Mouse (Mus musculus): Measurements from ENCODE around the gene Serpinb1a.
"Not testable (repeated sequence)": the region's sequence is repeated elsewhere in the genome, so short reads cannot be mapped to it uniquely, and the experiment has no call there.

The Serpinb1a gene

GRCm38 (mm10) chr13:32850668-32851404, at the start of gene Serpinb1a:
TSS of gene Serpinb1a (minus strand) at chr13:32851185.
- peak; percentile 28 for DNase-seq

DNA sequence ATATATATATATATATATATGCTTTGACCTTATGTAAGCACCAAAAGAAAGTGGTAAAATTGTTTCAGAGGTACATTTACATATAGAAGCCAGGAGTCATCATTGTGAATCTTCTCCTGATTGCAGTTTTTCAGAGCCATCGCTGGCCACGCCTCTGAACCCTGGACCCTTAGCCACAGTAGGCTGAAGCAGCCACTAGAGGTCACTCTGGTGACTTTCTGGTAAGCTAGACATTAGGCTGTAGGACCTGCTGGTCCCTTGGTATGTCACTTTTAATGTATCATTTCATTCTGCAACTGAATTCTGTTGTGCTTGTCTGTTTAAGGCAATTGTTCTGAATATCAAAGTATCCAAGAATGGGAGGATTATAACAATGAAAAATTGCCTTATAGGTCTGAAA, 49.7 kb upstream of the Serpinb1a start:
- DNase-seq, result peak; percentile 71

- DNase-seq, result not testable (repeated sequence)
These were observed 48.1 kb upstream of the Serpinb1a start for GRCm38 (mm10) chr13:32899114-32899513.

GRCm38 (mm10) chr13:32898111-32898510, 47.1 kb upstream of the Serpinb1a start, which contains the start of gene Serpinb1c:
TSS of gene Serpinb1c (minus strand) at chr13:32898211.
- DNase-seq, result no peak

DNA sequence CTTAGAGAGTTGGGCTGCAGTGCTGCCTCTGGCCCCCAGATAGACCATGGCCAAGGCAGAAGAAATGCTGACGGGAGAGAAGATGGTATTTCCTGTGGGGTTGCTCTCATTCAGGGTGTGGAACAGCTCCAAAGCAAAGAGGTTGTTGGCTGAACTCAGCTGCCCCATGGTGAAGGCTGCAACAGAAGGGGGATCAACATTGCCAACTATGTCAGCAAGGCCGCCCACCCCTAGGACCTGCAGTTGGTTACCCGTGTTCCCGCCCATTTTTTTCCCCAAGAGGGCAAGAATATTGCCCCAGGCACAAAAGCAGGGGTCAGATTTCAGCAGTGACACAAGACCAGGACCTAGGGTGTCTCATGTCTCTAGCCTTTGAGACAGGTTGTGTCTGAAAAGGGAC, 45.9 kb upstream of the Serpinb1a start:
- DNase-seq, result no peak

GRCm38 (mm10) chr13:32884755-32885154, 33.8 kb upstream of the Serpinb1a start:
- DNase-seq, result no peak

GRCm38 (mm10) chr13:32873862-32874261, 22.9 kb upstream of the Serpinb1a start:
- DNase-seq, result no peak

- no peak for DNase-seq
These were observed 17.9 kb upstream of the Serpinb1a start for GRCm38 (mm10) chr13:32868843-32869242.

DNA sequence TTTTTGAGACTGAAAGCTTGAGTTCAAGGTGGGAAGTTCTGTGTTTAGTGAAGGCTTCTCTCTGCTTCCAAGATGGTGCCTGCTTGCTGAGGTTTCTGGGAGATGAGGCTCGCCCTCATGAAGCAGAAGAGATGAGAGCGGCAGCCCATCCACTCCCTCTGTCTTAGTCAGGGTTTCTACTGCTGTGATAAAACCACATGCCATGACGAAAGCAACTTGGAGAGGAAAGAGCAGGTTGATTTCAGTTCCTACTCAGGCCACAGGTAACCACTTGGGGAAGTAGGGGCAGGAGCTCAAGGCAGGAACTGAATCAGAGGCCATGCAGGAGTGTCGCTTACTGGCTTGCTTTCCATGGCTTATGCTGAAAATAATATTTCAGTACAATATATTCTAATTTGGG, 17.2 kb upstream of the Serpinb1a start:
- not testable (repeated sequence) for DNase-seq

DNA sequence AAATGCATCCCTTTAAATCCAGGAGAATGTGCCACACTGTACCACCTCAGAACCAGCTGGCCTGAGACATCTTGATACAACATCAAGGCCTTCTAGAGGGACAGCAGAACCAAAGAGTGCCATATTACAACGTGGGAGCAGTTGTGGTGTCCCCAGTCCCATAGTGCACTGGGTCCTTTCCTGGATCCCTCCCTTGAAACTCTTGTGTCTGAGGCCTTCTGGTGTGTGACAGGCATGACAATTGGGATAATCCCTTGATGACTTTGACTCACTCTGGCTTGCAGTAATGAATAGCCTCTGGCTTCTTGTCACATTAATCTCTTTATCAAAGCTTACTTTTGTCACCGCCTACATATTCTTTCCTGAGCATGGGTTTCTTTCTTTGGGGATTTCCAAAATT, 16.0 kb upstream of the Serpinb1a start:
- DNase-seq, result no peak

DNA sequence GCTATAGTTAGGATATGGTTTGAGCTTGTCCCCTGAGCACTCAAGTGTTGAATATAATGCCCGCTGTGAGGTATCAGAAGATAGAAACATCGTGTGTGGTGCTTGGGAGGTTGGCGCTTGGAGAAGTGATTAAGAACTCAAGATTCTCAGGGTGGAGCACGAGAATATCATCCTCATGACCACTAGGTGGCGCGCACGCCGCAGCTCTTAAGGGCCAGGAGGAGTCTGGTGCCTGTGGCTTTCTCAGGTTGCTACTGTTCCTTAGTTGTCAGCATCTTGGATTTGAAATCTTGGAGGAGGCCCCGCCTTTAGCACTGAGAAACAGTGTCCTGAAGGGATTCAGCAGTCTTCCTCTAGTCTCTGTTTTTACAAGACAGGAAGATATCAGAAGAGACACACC, 15.5 kb upstream of the Serpinb1a start:
- DNase-seq, result peak; percentile 85

DNA sequence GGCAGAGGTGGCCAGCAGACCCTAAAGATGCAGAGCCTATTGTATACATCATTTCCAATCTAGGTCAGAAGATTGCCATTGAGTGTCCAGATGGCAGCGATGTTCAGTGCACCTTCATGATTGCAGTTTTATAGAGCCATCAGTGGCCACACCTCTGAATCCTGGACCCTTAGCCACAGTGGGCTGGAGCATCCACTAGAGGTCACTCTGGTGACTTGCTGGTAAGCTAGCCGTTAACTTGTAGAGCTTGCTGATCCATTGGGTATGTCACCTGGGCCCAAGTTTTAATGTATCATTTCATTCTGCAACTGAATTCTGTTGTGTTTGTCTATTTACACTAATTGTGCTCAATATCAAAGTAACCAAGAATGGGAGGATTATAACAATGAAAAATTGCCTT, 14.6 kb upstream of the Serpinb1a start:
- DNase-seq, result no peak

- not testable (repeated sequence) for DNase-seq
These were observed 13.5 kb upstream of the Serpinb1a start for GRCm38 (mm10) chr13:32864529-32864928.

DNA sequence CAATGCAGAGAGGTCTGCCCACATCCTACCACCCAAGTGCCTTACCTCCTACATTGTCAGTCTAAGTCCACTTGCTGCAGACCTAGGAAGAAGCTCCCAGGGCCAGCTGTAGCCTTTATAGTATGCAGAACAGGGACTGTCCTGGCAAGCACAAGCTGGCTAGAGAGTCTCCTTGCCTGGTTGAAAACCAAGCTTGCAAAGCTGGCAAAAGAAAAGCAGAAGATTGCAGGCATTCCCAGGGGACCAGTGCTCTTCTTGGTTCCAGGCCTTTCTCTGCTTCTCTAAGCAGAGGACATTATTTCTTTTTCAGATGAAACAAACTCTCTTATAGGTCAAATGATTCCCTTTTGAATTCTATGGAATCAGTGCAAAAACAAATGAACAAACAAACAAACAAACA, 12.5 kb upstream of the Serpinb1a start:
- DNase-seq, result no peak

DNA sequence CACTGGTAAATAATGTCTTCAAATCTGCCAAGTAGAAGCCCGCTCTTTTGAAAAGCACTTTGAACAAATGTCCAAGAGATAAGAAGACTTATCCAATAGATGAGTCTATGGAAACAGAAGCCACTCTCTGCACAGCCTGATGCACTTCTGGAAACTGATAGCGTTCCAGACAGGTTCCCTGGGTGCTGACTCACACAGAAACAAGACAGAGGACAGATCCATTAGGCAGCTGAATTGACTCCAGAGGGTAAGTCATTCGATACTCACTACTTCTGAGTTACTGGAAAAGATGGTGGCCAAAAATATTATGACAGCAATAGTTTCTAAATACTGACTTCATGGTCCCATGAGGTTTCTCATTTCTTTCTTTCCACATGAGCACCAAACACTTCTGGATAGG, 9.8 kb upstream of the Serpinb1a start:
- DNase-seq, result no peak

GRCm38 (mm10) chr13:32853073-32853472, 2.1 kb upstream of the Serpinb1a start:
- DNase-seq, result no peak

DNA sequence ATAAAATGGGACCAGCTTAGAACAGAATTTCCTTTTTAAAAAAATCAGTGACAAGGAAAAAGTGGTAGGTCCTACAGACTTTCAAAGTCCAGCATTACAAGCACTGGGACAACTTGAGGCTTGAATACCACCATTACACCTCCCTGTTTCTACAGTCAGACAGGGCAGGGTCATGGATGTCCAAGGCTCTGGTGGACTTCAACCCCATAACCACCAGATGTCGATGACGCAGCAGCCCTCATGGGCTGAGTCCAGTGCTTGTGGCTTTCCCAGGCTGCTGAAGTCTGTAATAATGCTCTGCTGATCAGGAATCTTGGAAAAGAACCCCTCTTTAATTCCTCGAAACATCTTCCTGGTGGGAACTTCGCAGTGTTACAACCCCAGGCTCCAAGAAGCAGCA, 1.6 kb upstream of the Serpinb1a start:
- DNase-seq, result no peak

DNA sequence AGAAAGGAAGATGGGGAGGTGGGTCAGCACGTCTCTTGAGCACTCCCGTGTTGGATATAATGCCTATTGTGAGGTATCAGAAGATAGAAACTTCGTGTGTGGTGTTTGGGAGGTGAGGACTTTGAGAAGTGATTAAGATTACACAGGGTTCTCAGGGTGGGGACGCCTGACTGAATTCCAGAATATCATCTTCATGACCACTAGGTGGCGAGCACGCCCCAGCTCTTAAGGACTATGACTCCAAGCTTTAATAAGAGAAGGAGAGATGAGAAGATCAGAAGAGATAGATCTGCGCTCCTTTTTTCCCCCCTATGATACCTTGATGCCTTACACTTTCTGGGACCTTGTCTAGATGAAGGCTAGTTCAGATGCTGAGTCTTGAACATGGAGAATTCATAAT, 982 bp upstream of the Serpinb1a start:
- DNase-seq, result peak; percentile 75

DNA sequence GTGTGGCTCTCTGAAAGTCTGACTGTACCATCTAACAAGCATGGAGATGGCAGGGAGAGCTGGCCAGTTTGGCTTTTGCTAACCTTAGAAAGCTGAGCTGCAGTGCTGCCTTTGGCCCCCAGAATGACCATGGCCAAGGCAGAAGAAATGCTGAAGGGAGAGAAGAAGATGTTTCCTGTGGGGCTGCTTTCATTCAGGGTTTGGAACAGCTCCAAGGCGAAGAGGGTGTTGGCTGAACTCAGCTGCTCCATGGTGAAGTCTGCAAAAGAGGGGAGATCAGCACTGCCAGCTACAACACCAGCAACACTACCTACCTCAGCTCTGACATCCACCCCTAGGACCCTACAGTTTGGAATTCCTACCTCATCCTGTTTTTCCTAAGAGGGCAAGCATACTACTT, 829 bp downstream of the Serpinb1a start:
- DNase-seq, result no peak

- DNase-seq, result no peak
These were observed 1.4 kb downstream of the Serpinb1a start for GRCm38 (mm10) chr13:32849531-32850123.

GRCm38 (mm10) chr13:32849092-32849491, 1.9 kb downstream of the Serpinb1a start:
- no peak for DNase-seq

GRCm38 (mm10) chr13:32846221-32846620, 4.8 kb downstream of the Serpinb1a start:
- no peak for DNase-seq

DNA sequence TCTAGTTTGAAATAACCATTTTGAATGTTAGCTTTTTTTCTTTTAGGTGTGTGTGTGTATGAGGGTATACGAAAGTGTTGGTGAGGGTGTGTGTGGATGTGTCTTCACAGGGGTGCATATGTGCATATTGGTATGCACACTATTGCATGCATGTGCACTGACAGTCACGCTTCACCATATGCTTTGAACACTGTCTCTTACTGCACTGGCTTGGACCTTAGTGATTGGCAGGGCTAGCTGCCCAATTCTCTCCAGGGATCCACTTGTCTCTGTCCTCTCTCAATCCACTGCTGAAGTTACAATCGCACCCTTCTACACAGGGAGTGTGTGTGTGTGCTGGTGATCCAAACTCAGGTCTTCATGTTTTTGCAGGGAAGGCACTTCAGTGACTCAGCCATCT, 9.6 kb downstream of the Serpinb1a start:
- DNase-seq, result no peak

- no peak for DNase-seq
These were observed 11.7 kb downstream of the Serpinb1a start for GRCm38 (mm10) chr13:32839314-32839713.

GRCm38 (mm10) chr13:32834513-32834912, 16.5 kb downstream of the Serpinb1a start:
- no peak for DNase-seq

All from embryo, embryonic 11 days (tissue).